Mouse (Mus musculus): ENCODE results near the gene Cdkl5. TPM values are rescaled to one million over a fixed set of nuclear protein-coding genes. Genes with fewer than 3 reads are reported as not detected.
A peak's percentile ranks its signal among the peaks of the same experiment; 100 is the strongest.

Cdkl5 gene
- polyA plus RNA-seq, 1 experiment from 2014 or later = 0.66 TPM

- TF ChIP-seq CTCF (IDR thresholded peaks at IDR 0.05; ENCODE audit: low read depth) = peak; percentile 52
- H3K4me1 ChIP-seq (replicated peaks; ENCODE audit: control insufficient read depth, insufficient read depth, low read length) = no peaks in the 10 kb centered on the region
- H3K4me2 ChIP-seq (replicated peaks; ENCODE audit: low read depth) = no peak overlapping the region
- no peaks in the 10 kb centered on the region for H3K9me3 ChIP-seq (ENCODE audit: control insufficient read depth)
- H3K36me3 ChIP-seq (ENCODE audit: control insufficient read depth, insufficient read depth) = no peaks in the 10 kb centered on the region
- H3K9ac ChIP-seq (ENCODE audit: low read depth, low read length) = no peak overlapping the region
- no peak overlapping the region for H3K4me3 ChIP-seq (ENCODE audit: low read depth, low read length)
- H3K27me3 ChIP-seq (replicated peaks; ENCODE audit: control insufficient read depth, insufficient read depth, low read length) = no peaks in the 10 kb centered on the region
- no peak overlapping the region for H3K27ac ChIP-seq (ENCODE audit: low read depth, low read length)
- ATAC-seq = no peak
Measured at GRCm38 (mm10) chrX:160930656-160931055, 63.8 kb downstream of the Cdkl5 start.

GRCm38 (mm10) chrX:160928870-160929269 is 65.6 kb downstream of the Cdkl5 start:
- Histone ChIP-seq H3K9ac (ENCODE audit: low read depth, low read length) (no peak overlapping the region), H3K27ac (ENCODE audit: low read depth, low read length) (no peak overlapping the region), H3K27me3 (replicated peaks; ENCODE audit: control insufficient read depth, insufficient read depth, low read length) (no peaks in the 10 kb centered on the region), H3K36me3 (ENCODE audit: control insufficient read depth, insufficient read depth) (no peaks in the 10 kb centered on the region), H3K4me3 (ENCODE audit: low read depth, low read length) (no peak overlapping the region), H3K4me2 (replicated peaks; ENCODE audit: low read depth) (no peak overlapping the region), H3K4me1 (replicated peaks; ENCODE audit: control insufficient read depth, insufficient read depth, low read length) (no peaks in the 10 kb centered on the region), H3K9me3 (ENCODE audit: control insufficient read depth) (no peaks in the 10 kb centered on the region)
- 69% methylated on average over 1 of the region's 1 CpGs for WGBS
- ATAC-seq = no peak
- TF ChIP-seq CTCF (IDR thresholded peaks at IDR 0.05; ENCODE audit: low read depth) = no peak

DNA sequence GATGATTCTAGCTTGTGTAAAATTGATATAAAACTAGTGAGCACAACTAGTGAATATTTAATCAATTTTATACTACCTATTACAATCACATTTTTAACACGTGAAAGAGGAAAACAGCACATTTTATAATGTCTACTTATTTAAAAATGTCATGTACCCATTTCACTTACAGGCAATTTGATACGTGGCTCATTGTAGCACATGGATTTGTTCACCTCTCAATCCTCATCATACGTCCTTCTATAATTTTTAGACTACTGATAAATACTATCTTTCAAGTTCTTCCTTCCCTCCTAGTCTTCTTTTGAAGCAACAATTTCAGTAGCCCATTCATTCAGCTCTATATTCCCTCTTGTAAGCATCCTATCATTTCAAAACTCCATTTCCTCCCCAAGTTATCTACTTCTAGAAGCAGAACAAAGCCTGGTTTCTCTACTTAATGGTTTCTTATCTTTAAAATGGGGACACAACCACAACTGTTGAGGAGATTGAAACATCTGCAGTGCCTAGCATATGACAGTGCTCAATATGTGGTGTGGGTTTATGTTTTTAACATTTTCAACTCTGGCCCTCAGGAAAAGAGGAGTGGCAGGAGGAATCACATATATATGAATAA is 75.4 kb downstream of the Cdkl5 start:
- 84% methylated on average over 3 of the region's 3 CpGs for WGBS

DNA sequence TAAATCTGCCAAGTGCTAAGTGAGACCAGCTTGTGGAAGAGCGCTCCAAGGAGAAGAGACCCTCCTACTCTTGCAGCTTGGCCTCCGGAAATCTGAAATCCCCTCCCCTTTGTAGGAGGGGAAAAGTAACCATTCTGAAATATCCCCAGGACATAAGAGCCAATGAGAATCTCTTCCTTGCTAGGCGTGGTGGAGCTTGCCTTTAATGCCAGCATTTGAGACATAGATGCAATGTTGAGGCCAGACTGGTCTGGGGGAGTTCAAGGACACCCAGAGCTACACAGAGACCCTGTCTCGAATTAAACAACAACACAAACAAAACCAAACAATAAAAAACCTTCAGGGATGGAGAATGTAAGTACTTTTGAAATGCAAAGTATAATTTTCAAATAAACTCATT is 87.6 kb downstream of the Cdkl5 start, which contains the start of gene Gja6:
Gene Gja6 (minus strand): TSS at position 101 of the 400 bp plus-strand sequence.
- H3K4me1 ChIP-seq (replicated peaks; ENCODE audit: control insufficient read depth, insufficient read depth, low read length) = no peaks in the 10 kb centered on the region
- H3K27me3 ChIP-seq (replicated peaks; ENCODE audit: control insufficient read depth, insufficient read depth, low read length) = no peaks in the 10 kb centered on the region; the same call in 1 of the 2 replicates
- no peak for TF ChIP-seq CTCF (IDR thresholded peaks at IDR 0.05; ENCODE audit: low read depth)
- no peak within 1 kb of the TSS for H3K4me2 ChIP-seq (replicated peaks; ENCODE audit: low read depth)
- H3K4me3 ChIP-seq (ENCODE audit: low read depth, low read length) = no peak within 1 kb of the TSS
- no peak within 1 kb of the TSS for H3K9ac ChIP-seq (ENCODE audit: low read depth, low read length)
- H3K27ac ChIP-seq (ENCODE audit: low read depth, low read length) = no peak within 1 kb of the TSS
- WGBS = 72% methylated on average over 4 of the region's 4 CpGs
- H3K36me3 ChIP-seq (ENCODE audit: control insufficient read depth, insufficient read depth) = no peaks in the 10 kb centered on the region
- ATAC-seq = no peak
- H3K9me3 ChIP-seq (ENCODE audit: control insufficient read depth) = no peaks in the 10 kb centered on the region

More for the DNA sequence above, 75.4 kb downstream of the Cdkl5 start:
- no peak for TF ChIP-seq CTCF (IDR thresholded peaks at IDR 0.05; ENCODE audit: low read depth)
- H3K4me1 ChIP-seq (replicated peaks; ENCODE audit: control insufficient read depth, insufficient read depth, low read length) = no peaks in the 10 kb centered on the region
- H3K4me3 ChIP-seq (ENCODE audit: low read depth, low read length) = no peak overlapping the region
- no peaks in the 10 kb centered on the region for H3K36me3 ChIP-seq (ENCODE audit: control insufficient read depth, insufficient read depth)
- no peak for ATAC-seq
- no peaks in the 10 kb centered on the region for H3K9me3 ChIP-seq (ENCODE audit: control insufficient read depth)
- no peak overlapping the region for H3K4me2 ChIP-seq (replicated peaks; ENCODE audit: low read depth)
- H3K9ac ChIP-seq (ENCODE audit: low read depth, low read length) = no peak overlapping the region
- no peak overlapping the region for H3K27ac ChIP-seq (ENCODE audit: low read depth, low read length)
- no peaks in the 10 kb centered on the region for H3K27me3 ChIP-seq (replicated peaks; ENCODE audit: control insufficient read depth, insufficient read depth, low read length)

DNA sequence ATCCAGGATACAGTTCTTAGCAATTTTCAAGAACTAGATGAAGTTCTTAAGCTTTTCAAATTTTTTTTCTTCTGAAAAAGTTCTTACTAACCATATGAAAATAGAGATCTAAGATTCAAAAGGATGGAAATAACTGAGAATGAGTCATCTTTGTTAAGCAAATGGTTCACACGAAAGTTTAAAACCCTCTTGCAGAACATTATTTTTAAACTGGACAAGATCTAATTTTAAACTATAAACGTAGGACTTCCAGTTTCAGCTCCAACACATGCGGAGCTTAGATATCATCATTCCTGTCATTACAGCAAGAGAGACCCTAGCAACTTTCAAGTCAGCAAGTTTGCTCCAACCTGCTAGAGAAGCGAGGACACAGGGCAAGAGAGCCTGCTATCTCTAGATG is 88.0 kb downstream of the Cdkl5 start:
- ATAC-seq = no peak
- Histone ChIP-seq H3K9ac (ENCODE audit: low read depth, low read length) (no peak overlapping the region), H3K4me2 (replicated peaks; ENCODE audit: low read depth) (no peak overlapping the region), H3K9me3 (ENCODE audit: control insufficient read depth) (no peaks in the 10 kb centered on the region), H3K27ac (ENCODE audit: low read depth, low read length) (no peak overlapping the region), H3K36me3 (ENCODE audit: control insufficient read depth, insufficient read depth) (no peaks in the 10 kb centered on the region), H3K27me3 (replicated peaks; ENCODE audit: control insufficient read depth, insufficient read depth, low read length) (no peaks in the 10 kb centered on the region; the same call in 1 of the 2 replicates), H3K4me1 (replicated peaks; ENCODE audit: control insufficient read depth, insufficient read depth, low read length) (no peaks in the 10 kb centered on the region), H3K4me3 (ENCODE audit: low read depth, low read length) (no peak overlapping the region)
- TF ChIP-seq CTCF (IDR thresholded peaks at IDR 0.05; ENCODE audit: low read depth) = no peak
- 79% methylated on average over 4 of the region's 4 CpGs for WGBS

DNA sequence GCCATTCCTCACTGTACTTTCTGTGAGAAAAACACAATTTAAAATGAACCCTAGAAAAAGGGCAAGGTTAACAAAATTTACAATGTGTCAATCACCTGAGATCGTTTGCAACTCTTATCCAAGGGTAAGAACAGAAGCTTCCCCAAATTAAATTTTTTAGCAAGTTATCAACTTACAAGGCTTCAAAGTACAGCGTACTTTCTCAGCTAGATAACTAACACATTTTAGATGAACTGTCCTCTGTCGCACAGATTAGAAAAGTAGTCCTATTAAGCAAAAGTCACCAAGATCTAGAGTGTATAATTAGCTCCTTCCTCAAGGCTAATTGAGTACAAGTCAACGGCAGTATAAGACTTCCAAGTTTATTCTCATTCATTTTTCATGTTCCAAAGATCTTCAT is 88.6 kb downstream of the Cdkl5 start:
- no peak overlapping the region for H3K4me2 ChIP-seq (replicated peaks; ENCODE audit: low read depth)
- no peaks in the 10 kb centered on the region for H3K9me3 ChIP-seq (ENCODE audit: control insufficient read depth)

More for the DNA sequence above, 88.6 kb downstream of the Cdkl5 start:
- Histone ChIP-seq H3K4me1 (replicated peaks; ENCODE audit: control insufficient read depth, insufficient read depth, low read length) (no peaks in the 10 kb centered on the region), H3K27me3 (replicated peaks; ENCODE audit: control insufficient read depth, insufficient read depth, low read length) (no peaks in the 10 kb centered on the region; the same call in 1 of the 2 replicates), H3K36me3 (ENCODE audit: control insufficient read depth, insufficient read depth) (no peaks in the 10 kb centered on the region), H3K27ac (ENCODE audit: low read depth, low read length) (no peak overlapping the region), H3K9ac (ENCODE audit: low read depth, low read length) (no peak overlapping the region), H3K4me3 (ENCODE audit: low read depth, low read length) (no peak overlapping the region)
- no peak for ATAC-seq
- 63% methylated on average over 4 of the region's 4 CpGs for WGBS
- TF ChIP-seq CTCF (IDR thresholded peaks at IDR 0.05; ENCODE audit: low read depth) = no peak
